In the genomic region with DNA sequence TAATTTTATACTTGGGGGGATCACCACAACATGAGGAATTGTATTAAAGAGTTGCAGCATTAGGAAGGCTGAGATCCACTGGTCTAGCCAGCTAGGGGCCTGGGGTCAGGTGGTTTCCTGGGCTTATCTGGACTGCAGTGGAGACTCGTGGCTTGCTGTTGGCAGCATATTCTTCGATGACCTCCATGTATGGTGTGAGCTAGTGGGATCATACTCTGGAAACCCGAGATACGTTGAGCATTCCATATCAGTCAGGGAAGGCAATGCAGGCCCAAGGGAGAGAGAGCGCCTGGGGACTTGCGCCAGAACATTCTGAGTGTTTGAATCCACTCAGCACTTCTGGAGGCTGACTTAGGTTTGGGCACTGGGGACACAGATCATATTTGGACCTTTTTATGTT, we compare ENCODE assay signal across 23 mouse cellular contexts. TPM values are rescaled to one million over a fixed set of nuclear protein-coding genes. Genes with fewer than 3 reads are reported as not detected.
A peak's percentile ranks its signal among the peaks of the same experiment; 100 is the strongest.
DNase-seq lines count a peak whose midpoint lies in the region; ATAC-seq and TF ChIP-seq lines count a peak whose summit lies in the region.
"Had no signal": no experiment of that assay in that cellular context is flagged by ENCODE, and none has a peak within 500 bp of the region (broad histone marks: within the 10 kb centered on the region; RNA-seq: fewer than 3 reads in every experiment).

No protein-coding gene starts in this region.

- no peak overlapping the region for H3K9ac ChIP-seq in heart, adult 2 months (ENCODE audit: low read depth, low read length)
- no peak overlapping the region; the same call in 1 of the 2 replicates for H3K9ac ChIP-seq in heart, embryonic 11.5 days (ENCODE audit: low read depth, low read length)
- H3K9ac ChIP-seq: forebrain, embryonic 15.5 days; hindbrain, embryonic 12.5 days; neural tube, embryonic 15.5 days; stomach, embryonic 15.5 days had no signal

- H3K4me3 ChIP-seq in heart, adult 2 months: no peak overlapping the region
- H3K4me3 ChIP-seq in heart, embryonic 11.5 days (ENCODE audit: low read depth, low read length): no peak overlapping the region
- H3K4me3 ChIP-seq: forebrain, embryonic 15.5 days; hindbrain, embryonic 12.5 days; left cerebral cortex, adult 2 months; neural tube, embryonic 15.5 days; stomach, embryonic 15.5 days had no signal

- H3K4me2 ChIP-seq in heart, embryonic 11.5 days: no peak overlapping the region
- H3K4me2 ChIP-seq: forebrain, embryonic 15.5 days; hindbrain, embryonic 12.5 days; neural tube, embryonic 15.5 days; stomach, embryonic 15.5 days had no signal

- TF ChIP-seq POLR2A in heart, adult 2 months (IDR thresholded peaks at IDR 0.05; ENCODE audit: insufficient read depth, low read depth, low read length): no peak

- no peaks in the 10 kb centered on the region for H3K9me3 ChIP-seq in heart, embryonic 11.5 days (replicated peaks; ENCODE audit: control insufficient read depth, low read length)
- H3K9me3 ChIP-seq: forebrain, embryonic 15.5 days; neural tube, embryonic 15.5 days; stomach, embryonic 15.5 days had no signal

- peak; percentile 48 for DNase-seq in gastrocnemius, postnatal 25 days
- no peak for DNase-seq in gastrocnemius, postnatal 36 days
- DNase-seq in heart, adult 2 months: peak in 1 of 2 experiments; percentile 77
- peak; percentile 76 to 86 for DNase-seq in heart, postnatal 10 days
- no peak for DNase-seq in kidney, adult 18-20 months
- DNase-seq: B cell, adult 2 months; cerebellum, adult 9-10 months; kidney, adult 9 months; kidney, postnatal 25 days; layer of hippocampus, adult 9-11 months; left cerebral cortex, postnatal 4 days; liver; lung, postnatal 10 days; midbrain, embryonic 14.5 days; right cerebral cortex, postnatal 25 days had no signal

- 34% methylated on average over 6 of the region's 6 CpGs for WGBS in heart, adult 2 months
- 49% methylated on average over 6 of the region's 6 CpGs for WGBS in heart, embryonic 11.5 days (ENCODE audit: insufficient replicate concordance)

- no peaks in the 10 kb centered on the region for H3K27me3 ChIP-seq in heart, adult 2 months (ENCODE audit: control insufficient read depth, insufficient read depth, low read length)
- H3K27me3 ChIP-seq in heart, embryonic 11.5 days (ENCODE audit: control insufficient read depth, insufficient read depth, low read length): no peaks in the 10 kb centered on the region
- H3K27me3 ChIP-seq: forebrain, embryonic 15.5 days; hindbrain, embryonic 12.5 days; neural tube, embryonic 15.5 days; stomach, embryonic 15.5 days had no signal

- TF ChIP-seq CTCF in heart, adult 2 months (IDR thresholded peaks at IDR 0.05): no peak

- peaks cover 9% of the 10 kb centered on the region; the same call in 1 of the 2 replicates for H3K4me1 ChIP-seq in heart, adult 2 months (ENCODE audit: control insufficient read depth, insufficient read depth, low read length)
- H3K4me1 ChIP-seq in heart, embryonic 11.5 days (ENCODE audit: control insufficient read depth, insufficient read depth, low read length): peaks cover 8% of the 10 kb centered on the region
- H3K4me1 ChIP-seq: forebrain, embryonic 15.5 days; hindbrain, embryonic 12.5 days; neural tube, embryonic 15.5 days; stomach, embryonic 15.5 days had no signal

- peak; percentile 91 for TF ChIP-seq EP300 in heart, adult 2 months (IDR thresholded peaks at IDR 0.05; ENCODE audit: insufficient read depth, low read depth, low read length)

- 0 out of 2 replicates have a peak, but pooled peaks cover 2% of the 10 kb centered on the region for H3K79me2 ChIP-seq in heart, adult 2 months (replicated peaks; ENCODE audit: control insufficient read depth, insufficient read depth, low read length)

- intact Hi-C loops in gastrocnemius, postnatal 36 days (cut with DNase I): no loop called here
- intact Hi-C loops in heart, adult 2 months (cut with DNase I): no loop called here
- intact Hi-C loops in heart, postnatal 10 days (cut with DNase I): no loop called here

- peak overlapping the region; percentile 78 for H3K27ac ChIP-seq in heart, adult 2 months
- peak overlapping the region; percentile 65 for H3K27ac ChIP-seq in heart, embryonic 11.5 days (ENCODE audit: low read depth, low read length)
- H3K27ac ChIP-seq: forebrain, embryonic 15.5 days; hindbrain, embryonic 12.5 days; left cerebral cortex, adult 2 months; neural tube, embryonic 15.5 days; stomach, embryonic 15.5 days had no signal

- H3K36me3 ChIP-seq in heart, adult 2 months (ENCODE audit: control insufficient read depth, insufficient read depth, low read length): 0 out of 2 replicates have a peak, but pooled peaks cover 2% of the 10 kb centered on the region
- peaks cover 58% of the 10 kb centered on the region for H3K36me3 ChIP-seq in heart, embryonic 11.5 days (ENCODE audit: control insufficient read depth, insufficient read depth, low read length)

- ATAC-seq in heart, embryonic 11.5 days (replicated peaks; ENCODE audit: insufficient number of reproducible peaks, low FRiP score, low TSS enrichment): 0 out of 2 replicates have a peak, but pooled peaks have one; percentile 37
- ATAC-seq in inflammation-experienced regulatory T-cells, adult 6 months: no peak
- ATAC-seq: forebrain, embryonic 15.5 days had no signal

RNA-seq across cellular contexts. Expression of gene Micall1, which starts 15.1 kb away (rescaled TPM):
- total RNA-seq in gastrocnemius, postnatal 25 days (2021): 10 to 100 TPM; 14.0 to 15.0 TPM
- total RNA-seq in gastrocnemius, postnatal 36 days (2021): 10 to 100 TPM; 11.8 to 13.5 TPM
- total RNA-seq in heart, adult 2 months (2021): 10 to 100 TPM; 43.0 to 45.7 TPM
- polyA plus RNA-seq in heart, adult 2 months (2012; rRNA removed): 39.3 and 58.7 TPM in 2 replicates
- 11.9 and 13.6 TPM in 2 replicates for polyA plus RNA-seq in heart, embryonic 11.5 days (2014; fragmentation: Nextera tagmentation; extraction: Ambion mirVana)
- total RNA-seq in heart, postnatal 10 days (2021): 10 to 100 TPM; 80.2 to 82.8 TPM
- polyA plus RNA-seq in inflammation-experienced regulatory T-cells, adult 6 months (2017; shearing (Covaris generic)): 10 to 100 TPM in 2 of 3 experiments, 1 to 10 TPM in 1; 7.0 to 20.8 (median 13.3) TPM

RNA-seq across cellular contexts. Expression of gene Polr2f, which starts 17.1 kb away (rescaled TPM):
- total RNA-seq in gastrocnemius, postnatal 25 days (2021): 10 to 100 TPM; 65.8 to 66.9 TPM
- 10 to 100 TPM; 65.9 to 67.1 TPM for total RNA-seq in gastrocnemius, postnatal 36 days (2021)
- 100 to 1,000 TPM; 126 to 145 TPM for total RNA-seq in heart, adult 2 months (2021)
- 48.6 and 50.9 TPM in 2 replicates for polyA plus RNA-seq in heart, adult 2 months (2012; rRNA removed)
- polyA plus RNA-seq in heart, embryonic 11.5 days (2014; fragmentation: Nextera tagmentation; extraction: Ambion mirVana): 284 and 297 TPM in 2 replicates
- total RNA-seq in heart, postnatal 10 days (2021): 100 to 1,000 TPM; 118 to 130 TPM
- 100 to 1,000 TPM; 109 to 122 (median 116) TPM for polyA plus RNA-seq in inflammation-experienced regulatory T-cells, adult 6 months (2017; shearing (Covaris generic))

RNA-seq across cellular contexts. Expression of gene 1700088E04Rik, which starts 17.3 kb away (rescaled TPM):
- 1 to 10 TPM in 1 of 2 experiments, under 1 TPM in 1; 0.56 to 1.6 TPM for total RNA-seq in gastrocnemius, postnatal 25 days (2021)
- 1 to 10 TPM in 1 of 2 experiments, under 1 TPM in 1; 0.66 to 1.2 TPM for total RNA-seq in gastrocnemius, postnatal 36 days (2021)
- 1 to 10 TPM; 1.8 to 2.6 TPM for total RNA-seq in heart, adult 2 months (2021)
- polyA plus RNA-seq in heart, adult 2 months (2012; rRNA removed): 2.8 and 3.8 TPM in 2 replicates
- 7.1 and 8.2 TPM in 2 replicates for polyA plus RNA-seq in heart, embryonic 11.5 days (2014; fragmentation: Nextera tagmentation; extraction: Ambion mirVana)
- total RNA-seq in heart, postnatal 10 days (2021): 1 to 10 TPM; 1.8 to 2.3 TPM
- 1 to 10 TPM; 5.4 to 7.1 (median 5.9) TPM for polyA plus RNA-seq in inflammation-experienced regulatory T-cells, adult 6 months (2017; shearing (Covaris generic))

RNA-seq across cellular contexts. Expression of gene Sox10, which starts 41.3 kb away (rescaled TPM):
- total RNA-seq in gastrocnemius, postnatal 25 days (2021): 1 to 10 TPM; 1.3 to 1.8 TPM
- 1 to 10 TPM in 1 of 2 experiments, under 1 TPM in 1; 0.97 to 1.8 TPM for total RNA-seq in gastrocnemius, postnatal 36 days (2021)
- total RNA-seq in heart, adult 2 months (2021): 1 to 10 TPM; 1.1 to 1.3 TPM
- 4.5 and 4.9 TPM in 2 replicates for polyA plus RNA-seq in heart, adult 2 months (2012; rRNA removed)
- polyA plus RNA-seq in heart, embryonic 11.5 days (2014; fragmentation: Nextera tagmentation; extraction: Ambion mirVana): 1.1 and 1.3 TPM in 2 replicates
- 1 to 10 TPM; 1.6 to 2.4 TPM for total RNA-seq in heart, postnatal 10 days (2021)
- polyA plus RNA-seq in inflammation-experienced regulatory T-cells, adult 6 months (2017; shearing (Covaris generic)): not detected
- total RNA-seq: megakaryocyte progenitor cell, adult 5-6 weeks had no signal

RNA-seq across cellular contexts. Expression of gene Eif3l, which starts 48.8 kb away (rescaled TPM):
- total RNA-seq in gastrocnemius, postnatal 25 days (2021): 10 to 100 TPM; 46.3 to 53.2 TPM
- 10 to 100 TPM; 46.6 to 52.6 TPM for total RNA-seq in gastrocnemius, postnatal 36 days (2021)
- 10 to 100 TPM; 63.9 to 69.2 TPM for total RNA-seq in heart, adult 2 months (2021)
- 90.3 and 116 TPM in 2 replicates for polyA plus RNA-seq in heart, adult 2 months (2012; rRNA removed)
- polyA plus RNA-seq in heart, embryonic 11.5 days (2014; fragmentation: Nextera tagmentation; extraction: Ambion mirVana): 166 and 189 TPM in 2 replicates
- total RNA-seq in heart, postnatal 10 days (2021): 10 to 100 TPM; 94.5 to 95.7 TPM
- polyA plus RNA-seq in inflammation-experienced regulatory T-cells, adult 6 months (2017; shearing (Covaris generic)): 100 to 1,000 TPM; 224 to 286 (median 240) TPM

Comparison
In these comparisons a context has a peak if more than half of its experiments do, and no peak if none do; other contexts are left out.
1. DNase-seq: peak in gastrocnemius, postnatal 25 days (single experiment) and heart, postnatal 10 days (2 of 2); none in gastrocnemius, postnatal 36 days (0 of 2) and kidney, adult 18-20 months (single experiment).